Mouse (Mus musculus) midbrain, embryonic 15.5 days (tissue): ENCODE measurements around the gene Mansc1. TPM values are rescaled to one million over a fixed set of nuclear protein-coding genes. Genes with fewer than 3 reads are reported as not detected.

Experiments
- ATAC-seq: fragments of 200-750 bp; cut with Nextera tagmentation; replicated peaks from 2 replicates; pipeline ENCODE4 v1.8.0; 2017; ENCODE audit warnings: moderate TSS enrichment
- H3K27ac ChIP-seq: fragments of 300-500 bp; sonication (generic); 2 replicates; pipeline ENCODE4 v1.5.1; 2015; ENCODE audit warnings: mild to moderate bottlenecking, inconsistent platforms
- H3K27me3 ChIP-seq: fragments of 300-500 bp; sonication (generic); replicated peaks from 2 replicates; pipeline ENCODE4 v1.6.1; 2015; ENCODE audit warnings: inconsistent platforms
- H3K36me3 ChIP-seq: fragments of 300-500 bp; sonication (generic); replicated peaks from 2 replicates; pipeline ENCODE4 v1.6.1; 2015; ENCODE audit warnings: inconsistent platforms
- H3K4me1 ChIP-seq: fragments of 300-500 bp; sonication (generic); 2 replicates; pipeline ENCODE4 v1.6.1; 2015; ENCODE audit warnings: inconsistent platforms
- H3K4me2 ChIP-seq: fragments of 300-500 bp; sonication (generic); 2 replicates; pipeline ENCODE4 v1.6.1; 2015; ENCODE audit warnings: inconsistent platforms, mild to moderate bottlenecking, moderate library complexity
- H3K4me3 ChIP-seq: fragments of 300-500 bp; sonication (generic); 2 replicates; pipeline ENCODE4 v1.5.1; 2015; ENCODE audit warnings: mild to moderate bottlenecking, inconsistent platforms
- H3K9ac ChIP-seq: fragments of 300-500 bp; sonication (generic); 2 replicates; pipeline ENCODE4 v1.6.1; 2015; ENCODE audit warnings: mild to moderate bottlenecking, inconsistent platforms
- H3K9me3 ChIP-seq: fragments of 300-500 bp; sonication (generic); 2 replicates; pipeline ENCODE4 v1.6.1; 2016; ENCODE audit warnings: inconsistent platforms
- WGBS: fragments of 180-500 bp; shearing (Covaris S2); methylation state at CpG from one replicate; pipeline ENCODE4 v1.1.7; 2015; ENCODE audit warnings: mixed read lengths; 5-methylcytosine and 5-hydroxymethylcytosine counted together
- polyA plus RNA-seq: library from polyadenylated mRNA; unstranded; fragments of >200 nt; fragmentation: Nextera tagmentation; extraction: Ambion mirVana; gene quantifications from 2 replicates; pipeline ENCODE4 v1.2.1, GENCODE M21; 2015

Mansc1 gene
- polyA plus RNA-seq, 1 experiment from 2014 or later = 1.1 TPM

DNA sequence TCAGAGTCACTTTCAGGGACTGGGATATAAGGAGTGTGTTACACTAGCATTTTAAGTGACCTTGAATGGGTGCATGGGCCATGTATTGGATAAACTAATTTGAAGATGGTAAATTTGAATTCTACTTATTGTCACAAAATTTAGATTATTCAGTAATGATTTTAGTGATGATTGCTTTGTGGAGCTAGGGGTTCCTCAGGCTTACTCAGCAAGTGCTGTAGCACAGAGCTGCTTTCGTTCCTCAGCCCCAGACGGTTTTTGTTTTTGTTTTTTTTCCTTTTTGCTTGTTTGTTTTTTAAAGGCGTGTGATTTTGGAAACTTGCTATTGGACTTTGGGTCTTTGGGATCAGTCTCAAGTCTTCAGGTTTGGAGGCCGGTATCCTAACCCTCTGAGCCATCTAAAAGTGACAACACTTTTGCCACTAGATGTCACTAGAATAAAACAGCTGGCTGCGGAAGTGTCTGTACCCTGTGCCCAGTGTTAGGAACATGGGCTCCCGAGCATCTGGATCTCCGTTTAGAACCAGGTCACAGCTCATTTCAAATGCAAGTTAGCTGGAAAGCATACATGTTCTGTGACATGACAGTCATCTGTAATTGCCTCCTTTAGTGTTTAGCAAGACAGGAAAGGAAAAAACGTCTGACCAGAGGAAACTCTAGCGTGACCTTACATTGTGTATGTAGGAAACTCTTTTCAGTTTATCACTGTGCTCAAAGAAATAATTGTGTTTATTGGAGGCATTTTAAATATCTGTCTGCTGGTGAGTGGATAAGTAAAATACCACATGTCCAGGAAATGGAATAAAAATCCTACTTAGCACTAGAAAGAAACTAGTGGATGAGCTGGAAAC is 27.0 kb upstream of the Mansc1 start:
- H3K9ac ChIP-seq = no peak overlapping the region
- no peak overlapping the region for H3K4me2 ChIP-seq
- peak; percentile 95 for ATAC-seq
- H3K4me1 ChIP-seq = 0 out of 2 replicates have a peak, but pooled peaks cover 2% of the 10 kb centered on the region
- no peaks in the 10 kb centered on the region for H3K36me3 ChIP-seq
- H3K27ac ChIP-seq = no peak overlapping the region
- H3K9me3 ChIP-seq = no peaks in the 10 kb centered on the region
- 23% methylated on average over 9 of the region's 9 CpGs for WGBS
- no peak overlapping the region for H3K4me3 ChIP-seq
- no peaks in the 10 kb centered on the region for H3K27me3 ChIP-seq

DNA sequence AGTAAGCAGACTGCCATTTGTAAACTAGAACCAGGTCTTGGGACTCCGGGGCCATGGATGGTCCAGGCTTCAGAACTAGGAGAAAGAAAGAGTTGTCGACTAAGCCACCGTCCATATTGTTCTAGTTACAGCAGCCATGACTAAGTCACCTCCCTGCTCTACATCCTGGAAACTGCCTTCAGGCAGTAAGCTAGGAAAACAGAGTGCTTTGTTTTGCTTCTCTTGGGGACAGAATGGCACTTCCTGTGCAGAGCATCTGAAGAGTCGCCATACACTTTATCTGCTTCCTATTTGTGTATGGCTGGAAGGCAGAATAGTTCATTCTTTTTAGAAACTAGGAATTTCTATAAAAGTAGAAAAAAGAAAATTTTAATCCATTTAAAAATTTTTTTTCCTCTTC is 24.2 kb upstream of the Mansc1 start:
- no peak overlapping the region for H3K9ac ChIP-seq
- no peaks in the 10 kb centered on the region for H3K9me3 ChIP-seq
- no peaks in the 10 kb centered on the region for H3K36me3 ChIP-seq
- H3K27ac ChIP-seq = no peak overlapping the region
- no peaks in the 10 kb centered on the region for H3K27me3 ChIP-seq
- ATAC-seq = no peak
- H3K4me3 ChIP-seq = no peak overlapping the region
- 0 out of 2 replicates have a peak, but pooled peaks cover 2% of the 10 kb centered on the region for H3K4me1 ChIP-seq
- no peak overlapping the region for H3K4me2 ChIP-seq
- WGBS = 78% methylated on average over 4 of the region's 4 CpGs

DNA sequence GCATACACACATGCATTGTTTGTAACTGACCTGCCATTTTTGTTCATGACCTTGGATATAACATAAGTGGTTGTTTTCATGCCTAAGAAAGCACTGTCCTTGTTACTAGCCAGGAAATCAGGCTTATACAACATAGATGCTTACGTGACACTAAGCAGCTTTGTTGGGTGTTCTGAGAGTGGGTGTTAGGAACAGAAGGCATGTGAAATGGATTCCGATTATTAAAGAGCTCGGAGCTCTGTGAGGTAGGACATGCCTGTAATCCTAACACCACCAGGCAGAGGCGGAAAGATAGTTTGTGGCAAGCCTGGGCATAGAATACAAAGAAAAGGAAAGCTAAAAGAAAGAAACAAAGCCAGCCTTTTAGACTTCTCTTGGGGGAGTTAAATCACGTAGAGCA is 16.1 kb upstream of the Mansc1 start:
- Histone ChIP-seq H3K9ac (no peak overlapping the region), H3K27ac (0 out of 2 replicates have a peak overlapping the region, but pooled peaks have one; percentile 1), H3K36me3 (no peaks in the 10 kb centered on the region; the same call in 1 of the 2 replicates), H3K4me1 (peaks cover 11% of the 10 kb centered on the region), H3K27me3 (no peaks in the 10 kb centered on the region), H3K9me3 (no peaks in the 10 kb centered on the region), H3K4me3 (no peak overlapping the region), H3K4me2 (no peak overlapping the region)
- no peak for ATAC-seq
- WGBS = 24% methylated on average over 5 of the region's 5 CpGs

DNA sequence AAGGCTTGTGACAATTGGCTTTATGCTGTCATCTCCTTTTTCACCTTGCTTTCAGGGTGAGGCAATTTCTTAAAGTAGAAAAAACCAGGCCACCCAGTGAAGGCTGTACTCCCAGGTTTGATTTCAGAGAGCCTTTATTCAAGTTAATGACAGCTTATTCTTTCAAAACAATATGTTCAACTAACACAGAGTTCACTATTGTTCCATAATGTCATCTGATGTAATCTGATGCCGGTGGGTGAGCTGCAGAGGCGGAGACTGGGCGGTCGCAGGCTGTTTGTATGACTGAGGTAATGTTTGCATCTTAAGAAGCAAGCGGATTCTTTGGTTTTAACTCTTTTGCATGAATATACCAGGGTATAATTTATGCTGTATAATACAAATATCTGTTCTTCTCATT is 15.3 kb upstream of the Mansc1 start:
- Histone ChIP-seq H3K27me3 (no peaks in the 10 kb centered on the region), H3K27ac (no peak overlapping the region), H3K36me3 (no peaks in the 10 kb centered on the region; the same call in 1 of the 2 replicates), H3K9me3 (no peaks in the 10 kb centered on the region), H3K4me1 (peaks cover 11% of the 10 kb centered on the region), H3K4me3 (no peak overlapping the region), H3K4me2 (no peak overlapping the region), H3K9ac (no peak overlapping the region)
- 14% methylated on average over 5 of the region's 5 CpGs for WGBS
- ATAC-seq = no peak

DNA sequence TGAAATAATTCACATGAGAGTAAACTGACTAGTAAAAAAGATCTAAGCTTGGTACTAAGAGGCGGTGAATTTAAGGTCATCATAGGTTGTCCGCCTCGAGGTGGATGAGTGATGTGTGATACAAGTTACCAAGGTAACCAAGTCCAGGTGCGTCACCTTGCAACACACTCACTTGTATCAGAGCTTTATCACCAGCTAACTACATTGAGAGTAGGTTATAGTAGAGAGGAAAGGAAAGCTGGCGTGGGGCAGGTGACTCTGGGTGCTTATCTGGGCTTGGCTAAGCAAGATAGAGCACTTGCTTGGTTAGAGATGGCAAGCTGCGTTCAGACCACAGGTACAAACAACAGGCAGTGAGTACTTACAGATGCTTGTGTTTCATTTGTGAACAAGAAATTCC is 14.5 kb upstream of the Mansc1 start:
- no peak for ATAC-seq
- WGBS = 95% methylated on average over 6 of the region's 6 CpGs

GRCm38 (mm10) chr6:134643296-134643695 is 11.0 kb upstream of the Mansc1 start:
- Histone ChIP-seq H3K36me3 (no peaks in the 10 kb centered on the region; the same call in 1 of the 2 replicates), H3K27me3 (no peaks in the 10 kb centered on the region), H3K4me1 (peaks cover 18% of the 10 kb centered on the region), H3K4me3 (no peak overlapping the region), H3K9me3 (no peaks in the 10 kb centered on the region), H3K9ac (no peak overlapping the region), H3K4me2 (no peak overlapping the region), H3K27ac (no peak overlapping the region)
- ATAC-seq = no peak
- WGBS = 94% methylated on average over 5 of the region's 5 CpGs

More for the DNA sequence above, 14.5 kb upstream of the Mansc1 start:
- Histone ChIP-seq H3K4me1 (peaks cover 16% of the 10 kb centered on the region), H3K4me2 (no peak overlapping the region), H3K4me3 (no peak overlapping the region), H3K27me3 (no peaks in the 10 kb centered on the region), H3K36me3 (no peaks in the 10 kb centered on the region; the same call in 1 of the 2 replicates), H3K9me3 (no peaks in the 10 kb centered on the region), H3K27ac (no peak overlapping the region), H3K9ac (no peak overlapping the region)

DNA sequence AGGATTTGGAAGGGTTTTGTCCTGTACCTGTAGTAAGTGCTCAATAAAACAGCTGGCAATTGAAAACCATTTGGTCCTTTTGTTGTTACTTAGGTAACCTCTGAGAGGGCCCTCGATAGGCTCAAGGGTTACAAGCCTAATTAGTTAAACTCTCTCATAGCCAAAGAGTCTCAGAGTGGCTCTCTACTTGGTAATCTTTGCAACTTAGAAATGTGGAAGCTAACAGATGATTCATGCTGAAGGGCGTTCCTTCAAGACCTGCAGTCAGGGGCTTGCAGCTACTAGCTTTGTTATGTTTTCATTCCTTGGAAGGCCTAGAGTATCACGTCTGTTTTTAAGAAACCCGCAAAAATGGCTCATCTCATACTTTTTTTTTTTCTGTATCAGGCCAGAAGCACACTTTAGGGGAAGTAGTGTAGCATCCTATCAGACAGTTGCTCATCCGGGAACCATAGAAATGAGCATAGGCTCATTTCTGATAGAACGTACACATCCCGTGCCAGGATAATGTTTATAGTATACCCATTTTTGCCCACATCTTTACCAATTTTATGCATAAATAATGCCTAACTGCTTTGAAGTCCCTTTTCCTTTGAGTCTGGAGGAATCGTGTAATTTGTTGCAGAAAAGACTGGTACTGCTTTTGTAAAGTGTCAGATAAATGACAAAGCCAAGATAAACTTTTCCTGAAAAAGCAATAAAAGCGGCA is 9.6 kb upstream of the Mansc1 start:
- 79% methylated on average over 9 of the region's 9 CpGs for WGBS
- Histone ChIP-seq H3K9ac (peak overlapping the region; percentile 87; the same call in 1 of the 2 replicates), H3K9me3 (no peaks in the 10 kb centered on the region), H3K27ac (no peak overlapping the region), H3K4me2 (peak overlapping the region; percentile 57), H3K36me3 (no peaks in the 10 kb centered on the region; the same call in 1 of the 2 replicates), H3K27me3 (no peaks in the 10 kb centered on the region), H3K4me1 (peaks cover 11% of the 10 kb centered on the region; the same call in 1 of the 2 replicates), H3K4me3 (peak overlapping the region; percentile 86)
- no peak for ATAC-seq

DNA sequence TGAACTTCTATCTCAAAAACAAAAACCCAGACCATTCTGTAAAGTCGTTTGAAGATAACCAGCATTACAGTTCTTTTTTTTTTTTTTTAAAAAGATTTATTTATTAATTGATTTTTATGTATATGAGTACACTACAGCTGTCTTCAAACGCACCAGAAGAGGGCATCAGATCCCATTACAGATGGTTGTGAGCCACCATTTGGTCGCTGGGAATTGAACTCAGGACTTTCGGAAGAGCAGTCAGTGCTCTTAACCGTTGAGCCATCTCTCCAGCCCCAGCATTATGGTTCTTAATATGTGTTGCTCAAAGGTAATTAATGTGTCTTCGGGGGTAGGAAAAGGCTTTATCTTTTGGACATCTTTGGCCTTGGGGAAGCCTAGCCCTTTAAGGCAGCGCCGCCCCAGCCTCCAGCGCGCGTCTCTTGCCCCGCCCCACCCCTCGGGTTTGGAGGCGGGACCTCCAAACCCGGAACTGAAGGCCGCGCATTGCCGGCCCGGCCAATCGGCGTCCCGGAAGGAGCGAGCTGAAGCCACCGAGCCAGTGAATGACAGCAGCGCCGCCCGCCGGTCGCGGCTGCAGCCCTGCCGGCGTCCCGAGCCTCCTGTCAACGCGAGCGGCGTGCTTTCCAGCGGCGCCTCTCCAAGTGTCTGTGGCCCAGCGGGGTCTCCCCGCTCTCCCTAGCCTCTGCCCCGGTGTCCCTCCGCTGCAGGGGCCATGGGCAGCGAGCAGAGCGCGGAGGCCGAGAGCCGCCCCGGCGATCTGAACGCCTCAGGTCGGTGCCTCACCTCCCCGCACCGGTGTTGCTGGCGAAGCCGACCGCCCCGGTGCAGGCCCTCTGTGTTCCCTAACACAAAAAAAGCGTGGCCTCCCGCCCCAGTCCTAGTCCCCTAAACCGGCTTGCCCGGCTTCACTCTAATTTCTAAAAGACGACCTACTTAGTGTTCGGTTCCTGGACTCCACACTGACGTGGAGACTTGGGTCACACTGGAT is 8.5 kb upstream of the Mansc1 start:
- WGBS = 1% methylated on average over 65 of the region's 65 CpGs
- peak overlapping the region; percentile 57 for H3K4me2 ChIP-seq
- H3K27me3 ChIP-seq = no peaks in the 10 kb centered on the region
- H3K4me1 ChIP-seq = peaks cover 11% of the 10 kb centered on the region; the same call in 1 of the 2 replicates
- H3K9ac ChIP-seq = peak overlapping the region; percentile 87
- H3K4me3 ChIP-seq = peak overlapping the region; percentile 86
- H3K36me3 ChIP-seq = no peaks in the 10 kb centered on the region; the same call in 1 of the 2 replicates
- peak; percentile 99 for ATAC-seq
- H3K9me3 ChIP-seq = no peaks in the 10 kb centered on the region
- peak overlapping the region; percentile 89 for H3K27ac ChIP-seq

GRCm38 (mm10) chr6:134639900-134640299 is 7.6 kb upstream of the Mansc1 start:
- Histone ChIP-seq H3K4me1 (peaks cover 11% of the 10 kb centered on the region; the same call in 1 of the 2 replicates), H3K27me3 (no peaks in the 10 kb centered on the region), H3K9ac (no peak overlapping the region), H3K4me3 (no peak overlapping the region), H3K27ac (no peak overlapping the region), H3K4me2 (no peak overlapping the region), H3K36me3 (no peaks in the 10 kb centered on the region; the same call in 1 of the 2 replicates), H3K9me3 (no peaks in the 10 kb centered on the region)
- no peak for ATAC-seq
- 95% methylated on average over 1 of the region's 1 CpGs for WGBS

GRCm38 (mm10) chr6:134639210-134639609 is 6.9 kb upstream of the Mansc1 start, which contains the start of gene Borcs5:
TSS of gene Borcs5 (plus strand) at chr6:134639510.
- Histone ChIP-seq H3K36me3 (no peaks in the 10 kb centered on the region), H3K4me1 (peaks cover 11% of the 10 kb centered on the region; the same call in 1 of the 2 replicates), H3K4me2 (no peak within 1 kb of the TSS), H3K9me3 (no peaks in the 10 kb centered on the region), H3K27ac (no peak within 1 kb of the TSS), H3K27me3 (no peaks in the 10 kb centered on the region), H3K4me3 (no peak within 1 kb of the TSS), H3K9ac (no peak within 1 kb of the TSS)
- 95% methylated on average over 3 of the region's 3 CpGs for WGBS
- ATAC-seq = no peak

DNA sequence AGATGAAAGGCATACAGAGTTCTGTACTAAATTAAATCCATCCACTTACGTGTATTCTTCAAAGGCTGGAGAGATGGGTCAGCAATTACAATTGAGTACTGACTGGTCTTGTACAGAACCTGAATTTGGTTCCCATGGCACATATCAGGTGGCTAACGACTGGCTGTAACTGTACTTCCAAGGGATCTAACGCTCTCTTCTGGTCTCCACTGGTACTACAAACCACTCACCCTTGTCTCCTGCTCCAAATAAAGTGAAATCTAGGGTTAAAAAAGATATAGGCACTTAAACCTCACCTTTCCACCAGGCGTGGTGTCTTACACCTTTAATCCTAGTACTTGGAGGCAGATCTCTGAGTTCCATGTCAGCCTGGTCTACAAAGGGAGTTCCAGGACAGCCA is 4.2 kb upstream of the Mansc1 start:
- Histone ChIP-seq H3K4me3 (no peak overlapping the region), H3K36me3 (no peaks in the 10 kb centered on the region), H3K4me2 (no peak overlapping the region), H3K27me3 (peaks cover 15% of the 10 kb centered on the region), H3K27ac (no peak overlapping the region), H3K9ac (no peak overlapping the region), H3K4me1 (peaks cover 14% of the 10 kb centered on the region), H3K9me3 (no peaks in the 10 kb centered on the region)
- 57% methylated on average over 4 of the region's 4 CpGs for WGBS
- no peak for ATAC-seq
